Mouse (Mus musculus) C2C12 (cell line): ENCODE data around the gene Gm20521. TPM values are rescaled to one million over a fixed set of nuclear protein-coding genes. Genes with fewer than 3 reads are reported as not detected.
A peak's percentile ranks its signal among the peaks of the same experiment; 100 is the strongest.
"Not testable (repeated sequence)": the region's sequence is repeated elsewhere in the genome, so short reads cannot be mapped to it uniquely, and the experiment has no call there.

Experiments
- H3K27me3 ChIP-seq: one replicate; pipeline ENCODE4 v1.6.1; 2011; ENCODE audit not compliant: control insufficient read depth, insufficient read depth, insufficient read length
- H3K36me3 ChIP-seq: one replicate; pipeline ENCODE4 v1.6.1; 2011; ENCODE audit not compliant: control insufficient read depth, insufficient read depth
- H3K4me3 ChIP-seq: one replicate; pipeline ENCODE4 v1.5.1; 2011; ENCODE audit warnings: mild to moderate bottlenecking, control low read depth; ENCODE audit not compliant: poor library complexity, insufficient read depth, severe bottlenecking
- H3K79me2 ChIP-seq: one replicate; pipeline ENCODE4 v1.6.1; 2011; ENCODE audit not compliant: control insufficient read depth, insufficient read depth
- H3K79me3 ChIP-seq: one replicate; pipeline ENCODE4 v1.6.1; 2011; ENCODE audit warnings: low read depth, control low read depth
- H3ac ChIP-seq: one replicate; pipeline ENCODE3; 2011; ENCODE audit warnings: low read depth; ENCODE audit not compliant: control insufficient read depth, insufficient read length
- CEBPB ChIP-seq: IDR thresholded peaks from one replicate; pipeline ENCODE4 v1.6.1; 2011; ENCODE audit warnings: low read depth, mild to moderate bottlenecking, control low read depth, moderate library complexity
- CTCF ChIP-seq: IDR thresholded peaks from one replicate; pipeline ENCODE4 v1.5.1; 2011; ENCODE audit not compliant: control insufficient read depth, insufficient read depth, insufficient read length
- FOSL1 ChIP-seq: IDR thresholded peaks from one replicate; pipeline ENCODE4 v1.8.0; 2011; ENCODE audit warnings: mild to moderate bottlenecking, low read length; ENCODE audit not compliant: poor library complexity, insufficient read depth, severe bottlenecking
- MAX ChIP-seq: IDR thresholded peaks from one replicate; pipeline ENCODE4 v1.6.1; 2011; ENCODE audit warnings: mild to moderate bottlenecking, control low read depth
- MYOD1 ChIP-seq: IDR thresholded peaks from one replicate; pipeline ENCODE4 v1.6.1; 2011; ENCODE audit warnings: low read depth; ENCODE audit not compliant: control insufficient read depth, insufficient read length
- MYOG ChIP-seq: IDR thresholded peaks from one replicate; pipeline ENCODE4 v1.6.1; 2011; ENCODE audit not compliant: control insufficient read depth, insufficient read length; ENCODE audit errors: extremely low read depth
- USF1 ChIP-seq: IDR thresholded peaks from one replicate; pipeline ENCODE4 v1.6.1; 2011; ENCODE audit warnings: low read depth, mild to moderate bottlenecking, control low read depth, moderate library complexity
- polyA plus RNA-seq: library from polyadenylated mRNA; unstranded; fragments of >200 nt; fragmentation: generic; extraction: Trizol; gene quantifications from one replicate; pipeline ENCODE4 v1.2.1, GENCODE M21; 2012; ENCODE audit warnings: missing spikeins

Gm20521 gene
- polyA plus RNA-seq, 1 experiment: 0.49 TPM

GRCm38 (mm10) chr14:54942479-54942878 lies 59.2 kb downstream of the Gm20521 start:
- Histone ChIP-seq H3K4me3 (no peak overlapping the region), H3K79me2 (no peaks in the 10 kb centered on the region), H3K79me3 (no peaks in the 10 kb centered on the region), H3ac (no peak overlapping the region), H3K27me3 (peaks cover 13% of the 10 kb centered on the region), H3K36me3 (no peaks in the 10 kb centered on the region)
- TF ChIP-seq FOSL1 (no peak), MYOG (no peak), MYOD1 (no peak), USF1 (no peak), MAX (no peak), CEBPB (no peak), CTCF (no peak)

- Histone ChIP-seq H3ac (no peak overlapping the region), H3K4me3 (no peak overlapping the region), H3K79me3 (no peaks in the 10 kb centered on the region), H3K27me3 (peaks cover 24% of the 10 kb centered on the region), H3K79me2 (no peaks in the 10 kb centered on the region), H3K36me3 (no peaks in the 10 kb centered on the region)
- TF ChIP-seq MYOD1 (no peak), CEBPB (no peak)
Measured at GRCm38 (mm10) chr14:54943971-54944370, 60.7 kb downstream of the Gm20521 start.

- Histone ChIP-seq H3K36me3 (no peaks in the 10 kb centered on the region), H3K79me3 (no peaks in the 10 kb centered on the region), H3K79me2 (no peaks in the 10 kb centered on the region), H3ac (no peak overlapping the region), H3K4me3 (no peak overlapping the region), H3K27me3 (peaks cover 30% of the 10 kb centered on the region)
- TF ChIP-seq MYOD1 (no peak), MYOG (no peak), CEBPB (no peak), MAX (no peak), CTCF (no peak), FOSL1 (no peak), USF1 (no peak)
Measured at GRCm38 (mm10) chr14:54944939-54945338, 61.7 kb downstream of the Gm20521 start.

- Histone ChIP-seq H3K79me3 (no peaks in the 10 kb centered on the region), H3K79me2 (no peaks in the 10 kb centered on the region), H3ac (no peak overlapping the region), H3K4me3 (no peak overlapping the region), H3K27me3 (peaks cover 29% of the 10 kb centered on the region), H3K36me3 (no peaks in the 10 kb centered on the region)
- TF ChIP-seq CTCF (no peak), MAX (no peak), CEBPB (no peak), MYOD1 (peak; percentile 62)
Measured at GRCm38 (mm10) chr14:54945975-54946704, 62.9 kb downstream of the Gm20521 start.

GRCm38 (mm10) chr14:54947008-54947407 lies 63.8 kb downstream of the Gm20521 start:
- peaks cover 26% of the 10 kb centered on the region for H3K27me3 ChIP-seq
- not testable (repeated sequence) for H3K36me3 ChIP-seq, H3ac ChIP-seq

More at GRCm38 (mm10) chr14:54947008-54947407, 63.8 kb downstream of the Gm20521 start:
- not testable (repeated sequence) for H3K4me3 ChIP-seq, H3K79me2 ChIP-seq, H3K79me3 ChIP-seq

Other genes with a start within 250 kb of the Gm20521 start
- gene Gm17606, start 242.5 kb upstream of the Gm20521 start, polyA plus RNA-seq: not detected
- 4.6 TPM for gene Cdh24, start 242.1 kb upstream of the Gm20521 start, polyA plus RNA-seq
- 40.0 TPM for gene 1700123O20Rik, start 197.2 kb upstream of the Gm20521 start, polyA plus RNA-seq
- gene Acin1, start 196.5 kb upstream of the Gm20521 start, polyA plus RNA-seq: 107 TPM
- gene Gm29776, start 184.6 kb upstream of the Gm20521 start, polyA plus RNA-seq: not detected
- not detected for gene Cebpe, start 171.3 kb upstream of the Gm20521 start, polyA plus RNA-seq
- gene Slc7a8, start 101.5 kb upstream of the Gm20521 start, polyA plus RNA-seq: not detected
- not detected for gene Rnf212b, start 69.3 kb upstream of the Gm20521 start, polyA plus RNA-seq
- 1.3 TPM for gene Homez, start 12.5 kb upstream of the Gm20521 start, polyA plus RNA-seq
- gene Ppp1r3e, start 5.9 kb upstream of the Gm20521 start, polyA plus RNA-seq: 1.1 TPM
- 16.5 TPM for gene Bcl2l2, start 64 bp upstream of the Gm20521 start, polyA plus RNA-seq
- gene Pabpn1, start 9.1 kb downstream of the Gm20521 start, polyA plus RNA-seq: 146 TPM
- gene Slc22a17, start 29.7 kb downstream of the Gm20521 start, polyA plus RNA-seq: 0.27 TPM
- gene Efs, start 42.7 kb downstream of the Gm20521 start, polyA plus RNA-seq: 0.16 TPM
- gene Il25, start 49.3 kb downstream of the Gm20521 start, polyA plus RNA-seq: not detected
- not detected for gene Cmtm5, start 52.8 kb downstream of the Gm20521 start, polyA plus RNA-seq
- gene Myh6, start 83.5 kb downstream of the Gm20521 start, polyA plus RNA-seq: 0.02 TPM
- not detected for gene Gm17428, start 93.5 kb downstream of the Gm20521 start, polyA plus RNA-seq
- 0.11 TPM for gene Myh7, start 111.2 kb downstream of the Gm20521 start, polyA plus RNA-seq
- gene Ngdn, start 132.0 kb downstream of the Gm20521 start, polyA plus RNA-seq: 56.0 TPM
- gene Zfhx2, start 208.9 kb downstream of the Gm20521 start, polyA plus RNA-seq: 0.63 TPM
- gene Thtpa, start 211.3 kb downstream of the Gm20521 start, polyA plus RNA-seq: 11.5 TPM
- 3.9 TPM for gene Ap1g2, start 223.2 kb downstream of the Gm20521 start, polyA plus RNA-seq
- not detected for gene Jph4, start 233.5 kb downstream of the Gm20521 start, polyA plus RNA-seq